Mouse (Mus musculus) heart, postnatal 14 days (tissue): ENCODE results near the gene Polr2c. TPM values are rescaled to one million over a fixed set of nuclear protein-coding genes. Genes with fewer than 3 reads are reported as not detected.
A peak's percentile ranks its signal among the peaks of the same experiment; 100 is the strongest.
"Not testable (repeated sequence)": the region's sequence is repeated elsewhere in the genome, so short reads cannot be mapped to it uniquely, and the experiment has no call there.

ENCODE experiments used
- DNase-seq, 2 experiments: peaks; one replicate each; pipeline ENCODE4 v3.0.0; 2021 to 2022
- intact Hi-C: fragments of 180-260 bp; cut with DNase I; formaldehyde crosslinking; loops from one replicate; pipeline ENCODE4 v1.15.1; 2025
- total RNA-seq, 2 experiments: library from RNA; stranded (reverse); gene quantifications; 2 replicates each; pipeline ENCODE4 v1.2.3; 2021

Polr2c gene
- total RNA-seq, 2 experiments from 2014 or later: 65.4 to 65.8 TPM

DNA sequence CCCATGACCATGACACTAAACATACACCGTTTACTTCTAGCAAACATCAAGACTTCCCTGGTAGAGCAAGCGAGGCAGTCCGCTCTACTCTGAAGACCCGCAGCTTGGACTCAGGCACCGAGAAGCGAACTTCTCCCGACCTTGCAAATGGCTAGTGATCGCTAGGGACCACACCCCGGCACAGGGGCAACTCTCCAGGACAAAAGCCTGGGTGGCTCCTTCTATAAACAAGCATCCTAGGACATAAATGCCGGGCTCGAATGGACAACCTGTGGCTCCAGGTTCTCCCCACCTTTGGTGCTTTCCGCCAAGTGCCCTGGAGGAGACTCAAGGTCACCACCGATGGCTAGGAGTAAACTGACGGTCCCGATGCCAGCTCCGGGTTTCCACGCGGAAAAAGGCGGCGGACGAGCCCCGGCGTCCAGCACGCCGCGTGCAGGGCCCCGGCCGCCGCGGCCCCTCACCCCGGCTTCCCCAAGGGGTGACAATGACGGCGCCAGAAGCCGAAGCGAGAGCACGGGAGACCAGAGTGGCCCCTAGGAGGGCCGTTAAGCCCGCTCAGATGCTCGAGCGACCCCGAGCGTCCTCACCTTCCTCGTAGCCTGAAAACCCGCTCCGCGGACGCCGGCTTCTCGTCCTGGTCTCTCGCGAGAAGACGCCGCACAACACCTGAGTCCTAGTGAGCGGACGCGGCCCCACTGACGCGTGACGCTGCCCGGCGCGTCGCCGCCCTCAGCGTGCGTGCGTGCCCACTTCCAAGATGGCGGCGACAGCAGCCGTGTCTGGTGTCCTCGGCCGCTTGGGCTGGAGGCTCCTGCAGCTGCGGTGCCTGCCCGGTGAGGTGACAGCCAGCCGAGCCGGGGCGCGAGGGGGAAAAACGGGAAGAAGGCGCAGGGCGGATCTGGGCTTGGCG is 19.3 kb upstream of the Polr2c start, which contains the start of the genes Coq9 and Ciapin1:
TSS of gene Coq9 (plus strand) at position 660 of the 913 bp plus-strand sequence.
TSS of gene Ciapin1 (minus strand) at position 697 of the 913 bp plus-strand sequence.
- intact Hi-C loops: no loop called here

DNA sequence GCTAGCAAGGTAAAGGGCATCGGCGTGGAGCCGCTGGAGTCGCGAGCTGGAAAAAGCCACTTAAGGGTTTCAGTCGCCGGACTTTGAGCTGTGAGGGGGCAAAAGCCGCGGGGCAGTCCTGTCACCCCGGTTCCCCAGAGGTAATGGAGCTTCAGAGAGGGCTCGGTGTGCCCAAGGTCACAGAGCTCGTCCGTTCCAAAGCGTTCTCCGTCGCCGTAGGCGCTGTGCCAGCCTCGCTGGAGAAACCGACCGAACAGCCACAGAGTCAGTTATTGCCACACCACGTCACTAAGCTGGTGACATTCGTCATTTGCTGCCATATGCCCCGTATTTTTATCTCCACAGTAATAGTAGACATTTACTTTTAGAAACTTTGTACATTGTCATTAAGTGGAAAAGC is 18.6 kb upstream of the Polr2c start:
- intact Hi-C loops: no loop called here
- DNase-seq: peak; percentile 82 to 86

More for the DNA sequence above, 19.3 kb upstream of the Polr2c start, which contains the start of the genes Coq9 and Ciapin1:
- peak; percentile 95 to 96 for DNase-seq

DNA sequence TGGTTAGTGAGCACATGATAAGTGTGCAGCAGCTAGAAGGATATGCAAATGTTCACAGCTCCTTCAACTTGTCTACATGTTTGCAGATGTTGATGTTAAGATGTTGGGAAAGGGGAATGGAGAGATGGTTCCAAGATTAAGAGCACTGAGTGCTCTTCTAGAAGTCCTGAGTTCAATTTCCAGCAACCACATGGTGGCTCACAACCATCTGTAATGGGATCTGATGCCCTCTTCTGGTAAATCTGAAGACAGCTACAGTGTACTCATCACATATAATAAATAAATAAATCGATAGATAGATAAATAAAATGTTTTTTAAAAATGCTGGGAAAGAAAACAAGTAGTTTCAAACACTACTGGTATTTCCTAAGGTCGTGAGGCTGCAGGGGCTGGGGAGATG is 16.1 kb upstream of the Polr2c start:
- intact Hi-C loops: no loop called here

DNA sequence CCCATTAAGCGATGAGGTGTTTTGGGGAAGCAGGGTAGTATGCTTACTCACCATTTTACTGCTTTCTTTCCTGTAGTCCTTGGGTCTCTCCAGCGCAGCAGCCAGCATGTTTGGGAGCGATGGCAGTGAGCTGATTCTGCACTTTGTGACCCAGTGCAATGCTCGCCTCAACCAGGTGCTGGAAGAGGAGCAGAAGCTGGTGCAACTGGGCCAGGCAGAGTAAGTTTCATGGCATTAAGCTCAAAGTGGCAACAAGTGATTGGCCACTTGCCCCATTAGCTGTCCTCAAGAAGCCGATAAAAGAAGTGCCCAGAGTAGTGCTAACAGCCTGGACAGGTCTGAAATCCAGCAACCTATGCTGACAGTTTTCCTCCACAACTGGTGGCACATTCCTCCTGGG is 7.2 kb upstream of the Polr2c start:
- no peak for DNase-seq
- intact Hi-C loops: no loop called here

More for the DNA sequence above, 16.1 kb upstream of the Polr2c start:
- no peak for DNase-seq

- intact Hi-C loops, DNase-seq: not testable (repeated sequence)
These were observed 2.5 kb upstream of the Polr2c start for GRCm38 (mm10) chr8:94854761-94855160.

GRCm38 (mm10) chr8:94857011-94857345 is 272 bp upstream of the Polr2c start:
- no peak for DNase-seq
- intact Hi-C loops: no loop called here

DNA sequence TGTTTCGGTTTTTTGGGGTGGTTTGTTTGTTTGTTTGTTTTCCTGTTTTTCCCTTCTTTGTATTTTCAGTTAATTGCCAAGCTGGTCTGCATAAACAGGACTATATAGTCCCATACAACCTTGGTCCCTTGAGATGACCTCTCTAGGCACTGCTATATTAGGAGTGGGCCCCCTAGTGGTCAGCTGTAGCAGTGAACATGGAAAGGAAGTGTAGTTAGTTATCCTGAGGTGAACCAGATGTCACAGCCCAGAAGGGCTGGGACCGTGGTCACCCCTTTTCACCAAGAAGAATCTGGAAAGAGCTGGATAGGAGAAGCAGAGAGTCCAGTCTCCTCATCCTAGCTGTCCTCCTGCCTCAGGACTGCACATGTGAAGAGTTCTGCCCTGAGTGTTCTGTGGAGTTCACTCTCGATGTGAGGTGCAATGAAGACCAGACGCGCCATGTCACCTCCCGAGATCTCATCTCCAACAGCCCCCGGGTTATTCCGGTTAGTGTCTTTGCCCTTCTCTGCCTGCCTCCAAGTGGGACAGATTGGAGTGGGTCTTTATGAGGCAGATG is 4.2 kb downstream of the Polr2c start:
- DNase-seq: peak; percentile 70 to 82
- intact Hi-C loops: no loop called here

DNA sequence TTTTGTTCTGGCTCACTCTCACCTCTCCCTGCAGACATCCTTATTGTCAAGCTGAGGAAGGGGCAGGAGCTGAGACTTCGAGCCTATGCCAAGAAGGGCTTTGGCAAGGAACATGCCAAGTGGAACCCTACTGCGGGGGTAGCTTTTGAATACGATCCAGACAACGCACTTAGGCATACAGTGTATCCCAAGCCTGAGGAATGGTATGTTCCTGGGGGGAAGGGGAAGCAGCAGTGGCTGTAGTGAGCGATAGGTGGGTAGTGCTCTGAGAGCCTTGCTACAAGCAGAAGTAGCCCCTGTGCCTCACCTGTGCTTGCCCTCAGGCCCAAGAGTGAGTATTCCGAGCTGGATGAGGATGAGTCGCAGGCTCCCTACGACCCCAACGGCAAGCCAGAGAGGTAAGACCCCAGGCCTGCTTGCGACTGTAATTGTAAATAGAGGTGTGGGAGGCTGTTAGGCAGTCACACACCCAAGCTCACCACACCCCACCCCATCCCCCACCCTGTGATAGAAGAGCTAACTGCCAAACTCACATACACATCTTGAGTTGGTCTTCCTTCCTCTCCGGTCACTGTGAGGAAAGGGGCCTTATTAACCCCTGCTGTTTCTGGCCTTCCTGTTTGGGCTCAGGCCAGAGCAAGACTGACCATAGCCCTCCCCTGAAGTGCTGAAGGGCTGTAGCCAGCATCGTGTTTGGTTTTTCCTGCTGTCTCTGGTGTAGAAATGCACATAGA is 5.4 kb downstream of the Polr2c start:
- peak in 1 of 2 experiments; percentile 19 for DNase-seq
- intact Hi-C loops: no loop called here

- DNase-seq: peak in 1 of 2 experiments; percentile 11
- intact Hi-C loops: no loop called here
These were observed 6.8 kb downstream of the Polr2c start for GRCm38 (mm10) chr8:94863897-94864673.

GRCm38 (mm10) chr8:94865292-94865691 is 8.0 kb downstream of the Polr2c start:
- intact Hi-C loops: no loop called here
- DNase-seq: no peak

DNA sequence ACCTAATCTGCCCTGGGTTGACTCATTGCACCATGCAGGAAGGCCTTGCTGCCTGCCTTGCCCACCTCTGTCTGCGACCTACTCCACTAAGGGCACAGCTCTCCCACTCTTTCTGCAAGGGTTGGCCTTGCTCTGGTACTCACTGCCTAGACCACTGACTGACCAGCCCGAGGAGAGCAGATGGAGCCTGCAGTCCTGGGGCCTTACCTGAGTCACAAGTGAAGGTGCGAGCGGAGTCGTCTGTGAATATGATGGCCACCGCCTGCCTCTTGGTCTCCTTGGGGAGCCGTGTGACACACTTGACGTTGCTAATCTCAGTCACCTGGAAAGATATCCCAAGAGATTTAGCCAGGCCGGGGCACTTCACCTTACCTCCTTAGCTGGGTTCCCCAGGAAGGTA is 9.7 kb downstream of the Polr2c start:
- intact Hi-C loops: no loop called here

GRCm38 (mm10) chr8:94869146-94869545 is 11.9 kb downstream of the Polr2c start:
- intact Hi-C loops: no loop called here
- no peak for DNase-seq

More for the DNA sequence above, 9.7 kb downstream of the Polr2c start:
- DNase-seq: no peak

GRCm38 (mm10) chr8:94870003-94870402 is 12.8 kb downstream of the Polr2c start:
- intact Hi-C loops: no loop called here
- no peak for DNase-seq

GRCm38 (mm10) chr8:94870474-94871107 is 13.3 kb downstream of the Polr2c start:
- peak in 1 of 2 experiments; percentile 32 for DNase-seq
- intact Hi-C loops: no loop called here

GRCm38 (mm10) chr8:94871108-94871894 is 14.1 kb downstream of the Polr2c start:
- intact Hi-C loops: no loop called here
- peak; percentile 63 to 67 for DNase-seq

DNA sequence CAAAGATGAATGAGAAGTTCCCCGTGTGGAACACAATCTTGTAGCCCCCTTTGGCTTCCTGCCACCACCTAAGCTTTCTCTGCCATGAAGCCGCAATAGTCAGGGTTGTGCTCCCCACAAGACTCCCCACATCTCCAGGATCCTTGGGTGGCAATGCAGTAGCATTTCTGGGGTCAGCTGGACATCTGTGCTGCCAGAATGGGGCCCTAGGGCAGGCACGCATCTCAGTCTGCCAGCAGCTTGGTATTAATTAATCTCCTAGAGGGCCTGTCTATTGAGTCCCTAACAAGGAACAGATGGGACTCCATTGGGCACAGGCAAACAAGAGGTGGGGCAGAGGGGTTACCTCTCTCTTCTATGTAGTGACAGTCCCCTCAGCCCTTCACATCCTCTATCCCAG is 14.9 kb downstream of the Polr2c start:
- DNase-seq: no peak
- intact Hi-C loops: no loop called here

- intact Hi-C loops: no loop called here
- no peak for DNase-seq
These were observed 15.3 kb downstream of the Polr2c start for GRCm38 (mm10) chr8:94872576-94872975.

DNA sequence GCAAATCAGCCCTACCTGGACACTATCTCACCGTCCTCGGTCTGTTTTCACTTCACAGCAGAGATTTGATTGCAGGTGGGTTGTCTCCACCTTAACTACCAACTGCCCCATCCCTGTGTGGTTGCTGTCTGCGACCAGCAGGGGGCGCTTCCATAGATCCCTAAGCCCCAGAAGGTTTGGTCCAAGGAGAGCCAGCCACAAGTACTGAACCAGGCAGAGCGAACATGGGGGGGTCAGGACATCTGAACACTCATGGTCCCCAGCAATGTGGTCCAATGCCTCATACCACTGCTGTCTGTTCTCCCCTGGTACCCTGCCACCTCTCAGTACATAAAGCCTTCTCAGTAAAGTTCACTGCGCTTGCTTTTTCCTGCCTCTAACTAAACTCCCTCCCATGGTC is 17.1 kb downstream of the Polr2c start:
- intact Hi-C loops: loop anchor here (1.0 kb wide), 1 partner anchor 35 kb away; no protein-coding TSS in a partner anchor

More for the DNA sequence above, 17.1 kb downstream of the Polr2c start:
- DNase-seq: peak; percentile 80 to 86
